Mouse (Mus musculus) right cerebral cortex, adult 2 months (tissue): ENCODE measurements around the gene Cobll1.

Source experiments
- DNase-seq, 2 experiments: peaks; one replicate each; pipeline ENCODE4 v3.0.0; 2021 to 2022; ENCODE audit warnings: low spot score in 2 of 2

Gene Cobll1

GRCm38 (mm10) chr2:65196994-65197393 lies 42.2 kb downstream of the Cobll1 start:
- no peak for DNase-seq

GRCm38 (mm10) chr2:65195233-65196010 lies 43.8 kb downstream of the Cobll1 start:
- DNase-seq: no peak

DNA sequence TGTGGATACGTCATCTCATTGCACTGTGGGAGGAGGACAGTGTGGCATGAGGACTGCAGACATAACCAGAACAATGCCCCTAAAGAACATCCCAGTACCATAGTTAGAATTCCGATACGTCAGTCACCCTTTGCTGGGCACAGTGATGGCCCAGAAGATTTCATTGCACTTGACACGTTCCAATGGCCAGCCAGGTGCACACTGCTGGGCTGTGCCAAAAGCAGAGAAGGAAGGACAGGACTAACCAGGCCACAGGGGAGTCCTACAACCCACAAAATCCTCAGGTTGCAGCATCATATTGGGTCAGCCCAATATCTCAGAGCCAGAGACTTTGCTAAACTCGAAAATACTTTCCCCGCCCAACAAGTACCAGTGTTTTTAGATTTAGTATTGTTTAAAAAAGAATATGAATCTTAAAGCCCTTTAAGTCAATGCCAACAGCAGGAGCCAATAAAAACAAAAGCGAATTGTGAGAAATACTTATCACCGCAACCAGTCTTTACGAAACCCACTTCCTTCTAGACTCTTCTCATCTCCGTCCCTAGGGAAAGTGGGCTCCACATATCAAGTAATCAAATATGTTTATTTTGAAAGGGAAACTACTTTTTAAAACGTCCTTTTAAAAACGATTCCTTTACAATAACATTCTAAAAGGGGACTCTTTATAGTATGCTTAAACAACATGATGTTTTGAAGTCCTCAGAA lies 46.0 kb downstream of the Cobll1 start:
- no peak for DNase-seq

GRCm38 (mm10) chr2:65191398-65191797 lies 47.8 kb downstream of the Cobll1 start:
- DNase-seq: no peak

DNA sequence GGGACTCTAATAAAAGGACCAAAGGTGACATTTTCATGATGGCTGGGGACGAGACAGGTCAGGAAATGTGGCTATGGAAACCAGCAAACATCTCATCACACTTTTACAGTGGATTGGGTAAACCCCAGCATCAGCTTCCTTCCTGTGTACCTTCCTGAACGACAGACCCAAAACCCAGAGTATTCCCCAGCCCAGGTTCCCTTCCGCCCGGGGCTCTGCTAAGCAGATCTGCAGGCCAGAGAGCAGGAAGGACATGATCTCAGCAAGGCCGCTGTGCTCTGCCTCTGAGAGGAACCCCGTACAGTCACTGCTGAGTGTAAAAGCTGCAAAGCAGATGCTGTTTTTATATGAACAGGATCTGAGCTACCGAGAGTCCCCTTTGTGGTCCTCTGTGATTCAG lies 49.9 kb downstream of the Cobll1 start:
- DNase-seq: no peak

DNA sequence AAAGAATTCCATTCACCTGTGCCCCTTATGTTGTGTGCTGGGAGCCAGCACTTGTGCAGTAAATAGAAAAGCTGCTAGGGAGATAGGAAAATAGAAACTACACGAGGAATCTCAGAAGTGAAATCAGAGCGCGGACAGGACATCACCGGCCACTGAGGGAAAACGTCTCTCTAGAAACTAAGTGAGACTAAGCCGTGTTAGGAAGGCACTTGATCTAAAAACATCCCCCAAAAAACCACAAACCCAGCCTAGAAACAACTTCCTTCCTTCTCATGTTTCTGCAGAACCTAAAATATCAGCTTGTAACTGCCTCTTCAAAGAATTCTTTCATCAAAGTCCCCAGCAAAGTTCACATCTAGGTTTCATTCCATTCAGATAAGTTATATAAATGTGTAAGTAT lies 50.6 kb downstream of the Cobll1 start:
- DNase-seq: no peak

DNA sequence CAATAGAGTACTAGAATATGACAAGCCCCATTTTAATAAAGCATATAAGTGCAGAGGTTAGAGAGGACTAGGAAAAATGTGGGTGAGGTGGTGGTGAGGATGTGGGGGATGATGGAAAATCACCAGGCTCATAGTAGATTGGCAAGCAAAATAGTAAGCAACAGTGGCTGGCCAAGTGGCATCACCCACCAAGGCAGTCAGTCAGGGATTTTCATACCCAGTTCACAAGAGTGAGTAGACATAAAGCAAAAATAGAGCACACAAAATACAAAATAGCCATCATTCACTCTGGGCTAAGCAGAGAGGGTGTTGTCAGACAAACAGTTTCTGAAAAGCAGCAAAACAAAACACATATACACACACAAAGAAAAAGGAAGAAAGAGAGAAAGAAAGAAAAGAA lies 51.6 kb downstream of the Cobll1 start:
- DNase-seq: no peak

DNA sequence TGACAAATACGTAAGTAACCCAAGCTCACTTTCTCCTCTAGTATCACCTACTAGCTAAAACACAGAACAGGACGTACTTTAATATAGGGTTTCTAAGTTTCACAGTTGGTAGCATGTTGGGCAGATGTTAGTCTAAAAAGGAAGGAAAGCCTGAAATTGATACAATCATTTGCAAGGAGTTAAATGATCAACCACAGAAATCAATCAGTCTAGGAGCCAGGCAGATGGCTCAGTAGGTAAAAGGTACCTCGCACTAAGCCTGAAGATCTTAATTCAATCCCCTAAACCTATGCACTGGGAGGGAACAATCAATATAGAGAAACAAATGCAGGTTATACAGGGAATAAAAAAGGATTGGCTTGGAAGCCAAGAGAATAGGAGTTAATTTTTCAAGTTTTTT lies 52.0 kb downstream of the Cobll1 start:
- DNase-seq: no peak

- DNase-seq: no peak
Observed at GRCm38 (mm10) chr2:65182747-65183146, 56.5 kb downstream of the Cobll1 start.

DNA sequence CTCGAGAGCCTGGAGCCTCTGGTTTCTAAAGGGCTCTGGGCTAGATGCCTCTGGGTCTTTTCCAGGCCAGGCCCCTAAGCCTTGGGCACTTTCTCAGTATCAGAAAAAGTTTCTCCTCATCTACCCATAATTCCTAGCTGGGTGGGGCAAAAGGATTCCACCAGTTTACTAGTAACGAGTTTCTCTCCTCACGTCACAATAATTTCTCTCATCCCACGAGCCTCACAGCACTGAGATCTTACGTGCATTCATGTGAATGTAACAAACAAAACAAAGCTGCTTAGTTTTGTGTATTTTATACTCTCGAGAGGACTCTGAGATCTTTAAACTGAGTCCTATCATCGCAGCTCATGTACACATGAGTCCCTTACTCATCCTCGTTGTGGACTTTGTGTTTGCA lies 57.5 kb downstream of the Cobll1 start:
- no peak for DNase-seq

DNA sequence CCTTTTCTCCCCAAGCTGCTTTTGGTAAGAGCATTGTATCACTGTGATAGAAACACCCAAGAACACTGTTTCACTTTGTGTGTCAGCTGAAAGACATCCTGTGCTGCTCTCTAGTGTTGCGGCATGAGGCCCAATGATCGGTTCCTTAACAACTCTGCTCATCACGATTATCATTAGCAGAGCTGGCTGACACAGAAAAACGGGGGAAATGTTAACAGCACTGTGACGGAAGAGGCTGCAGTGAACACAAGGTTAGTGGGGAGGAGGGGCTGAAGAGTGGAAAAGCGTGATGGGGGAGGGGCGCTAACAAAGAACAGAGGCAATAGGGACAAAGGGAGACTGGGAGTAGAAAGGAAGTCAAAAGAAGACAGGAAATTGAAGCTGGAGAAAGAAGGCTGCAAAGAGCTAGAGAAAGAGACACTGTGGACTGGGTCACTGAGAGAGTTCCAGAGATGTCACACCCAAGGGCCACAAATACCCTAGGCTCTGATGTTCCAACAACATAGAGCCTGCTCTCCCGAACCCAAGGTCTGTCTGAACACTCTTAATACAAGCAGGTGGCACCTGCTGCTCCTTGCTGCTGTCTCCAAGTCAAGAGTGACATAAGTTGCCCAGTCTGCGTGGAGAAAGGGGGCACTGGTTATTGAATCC lies 58.0 kb downstream of the Cobll1 start:
- DNase-seq: no peak

GRCm38 (mm10) chr2:65175645-65176044 lies 63.6 kb downstream of the Cobll1 start:
- DNase-seq: no peak

- DNase-seq: no peak
Observed at GRCm38 (mm10) chr2:65172071-65172470, 67.1 kb downstream of the Cobll1 start.

- DNase-seq: no peak
Observed at GRCm38 (mm10) chr2:65171516-65171915, 67.7 kb downstream of the Cobll1 start.

- DNase-seq: no peak
Observed at GRCm38 (mm10) chr2:65170693-65171456, 68.3 kb downstream of the Cobll1 start.

GRCm38 (mm10) chr2:65170256-65170655 lies 68.9 kb downstream of the Cobll1 start:
- no peak for DNase-seq

- DNase-seq: no peak
Observed at GRCm38 (mm10) chr2:65163990-65164389, 75.2 kb downstream of the Cobll1 start.

DNA sequence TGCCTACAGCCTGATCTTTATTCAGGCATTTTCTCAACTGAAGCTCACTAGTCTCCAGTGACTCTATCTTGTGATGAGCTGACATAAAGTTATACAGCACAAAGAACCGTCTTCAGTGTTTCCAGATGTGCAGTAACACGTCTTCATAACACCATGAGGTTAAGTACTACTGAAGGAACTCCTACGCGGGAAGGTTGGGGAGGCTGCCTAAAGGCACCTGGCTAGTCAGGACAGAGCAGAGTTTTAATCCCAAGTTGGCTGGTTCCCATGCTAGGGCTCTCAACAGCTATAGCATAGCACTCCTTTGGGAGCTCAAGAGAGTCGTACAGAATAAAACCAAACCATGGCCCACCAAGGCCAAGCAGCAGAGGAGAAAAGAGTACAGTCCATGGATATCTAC lies 76.6 kb downstream of the Cobll1 start:
- DNase-seq: no peak

GRCm38 (mm10) chr2:65161715-65162114 lies 77.5 kb downstream of the Cobll1 start:
- no peak for DNase-seq

DNA sequence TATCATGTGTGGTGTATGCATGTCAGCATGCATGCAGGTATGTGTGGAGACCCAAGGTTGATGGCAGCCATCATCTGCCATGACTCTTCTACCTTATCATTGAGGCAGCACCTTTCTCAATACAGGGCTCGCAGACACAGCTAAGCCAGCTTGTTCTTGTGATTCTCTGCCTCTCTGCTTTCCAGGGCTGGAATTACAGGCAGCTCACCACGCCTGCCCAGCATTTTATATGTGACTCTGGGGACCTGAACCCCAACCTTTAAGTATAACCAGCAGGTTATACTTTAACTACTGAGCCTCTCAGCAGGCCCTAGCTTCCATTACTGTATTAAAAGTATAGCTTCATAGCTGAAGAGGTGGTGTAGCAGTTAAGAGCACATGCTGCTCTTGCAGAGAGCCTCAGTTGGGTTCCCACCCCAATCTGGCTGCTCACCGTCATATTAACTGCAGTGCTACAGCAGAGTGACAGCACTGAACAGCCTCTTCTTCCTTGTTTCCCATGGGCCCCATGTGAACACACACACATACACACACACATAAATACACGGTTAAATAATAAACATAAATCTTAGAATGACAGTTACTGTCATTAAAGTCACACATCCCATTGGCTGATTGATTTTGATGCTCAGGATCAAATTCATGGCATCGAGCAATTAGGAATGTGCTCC lies 81.1 kb downstream of the Cobll1 start:
- DNase-seq: no peak

- no peak for DNase-seq
Observed at GRCm38 (mm10) chr2:65157325-65157724, 81.9 kb downstream of the Cobll1 start.

- DNase-seq: no peak
Observed at GRCm38 (mm10) chr2:65148928-65149327, 90.3 kb downstream of the Cobll1 start.
